Mouse (Mus musculus) layer of hippocampus, postnatal 10 days (tissue): ENCODE data around the gene Abca7. TPM values are rescaled to one million over a fixed set of nuclear protein-coding genes. Genes with fewer than 3 reads are reported as not detected.

Experiments
- DNase-seq, 2 experiments: peaks; one replicate each; pipeline ENCODE4 v3.0.0; 2021; ENCODE audit warnings: low spot score in 2 of 2
- total RNA-seq, 2 experiments: library from RNA; stranded (reverse); gene quantifications; 2 replicates each; pipeline ENCODE4 v1.2.3; 2021

Gene Abca7
- total RNA-seq, 2 experiments from 2014 or later: 9.3 to 10.3 TPM

- no peak for DNase-seq
These were observed 67.8 kb downstream of the Abca7 start for GRCm38 (mm10) chr10:80063877-80064650.

Other genes starting within 250 kb of the Abca7 start
- 10 to 100 TPM; 36.1 to 44.7 TPM for gene Polrmt, start 249.9 kb upstream of the Abca7 start, total RNA-seq
- gene Fgf22, start 241.4 kb upstream of the Abca7 start, total RNA-seq: 1 to 10 TPM; 1.2 to 1.7 TPM
- 10 to 100 TPM; 90.8 to 97.7 TPM for gene Rnf126, start 229.5 kb upstream of the Abca7 start, total RNA-seq
- gene Fstl3, start 219.2 kb upstream of the Abca7 start, total RNA-seq: 1 to 10 TPM; 1.3 to 1.5 TPM
- gene Prss57, start 205.5 kb upstream of the Abca7 start, total RNA-seq: under 1 TPM; 0.21 to 0.31 TPM
- gene Palm, start 202.9 kb upstream of the Abca7 start, total RNA-seq: 100 to 1,000 TPM; 392 to 395 TPM
- under 1 TPM; 0.33 to 0.78 TPM for gene Misp, start 175.5 kb upstream of the Abca7 start, total RNA-seq
- gene Ptbp1, start 142.1 kb upstream of the Abca7 start, total RNA-seq: 10 to 100 TPM; 63.8 to 66.5 TPM
- gene Prtn3, start 122.0 kb upstream of the Abca7 start, total RNA-seq: 1 to 10 TPM; 3.6 to 3.7 TPM
- gene Plppr3, start 121.9 kb upstream of the Abca7 start, total RNA-seq: 100 to 1,000 TPM; 113 TPM
- not detected for gene Elane, start 110.2 kb upstream of the Abca7 start, total RNA-seq
- gene Cfd, start 105.6 kb upstream of the Abca7 start, total RNA-seq: not detected
- gene Med16, start 87.6 kb upstream of the Abca7 start, total RNA-seq: 10 to 100 TPM; 55.7 to 56.2 TPM
- not detected for gene Gm26602, start 85.6 kb upstream of the Abca7 start, total RNA-seq
- gene Kiss1r, start 79.5 kb upstream of the Abca7 start, total RNA-seq: 1 to 10 TPM; 7.5 TPM
- 100 to 1,000 TPM; 380 to 386 TPM for gene R3hdm4, start 75.3 kb upstream of the Abca7 start, total RNA-seq
- 1 to 10 TPM; 5.5 to 8.4 TPM for gene Arid3a, start 69.5 kb upstream of the Abca7 start, total RNA-seq
- 10 to 100 TPM; 41.8 to 46.5 TPM for gene Wdr18, start 36.3 kb upstream of the Abca7 start, total RNA-seq
- gene Grin3b, start 25.8 kb upstream of the Abca7 start, total RNA-seq: under 1 TPM; 0.13 to 0.27 TPM
- gene Tmem259, start 12.2 kb upstream of the Abca7 start, total RNA-seq: 100 to 1,000 TPM; 137 to 139 TPM
- 10 to 100 TPM in 1 of 2 experiments, 1 to 10 TPM in 1; 8.2 to 10.3 TPM for gene Cnn2, start 7.9 kb upstream of the Abca7 start, total RNA-seq
- gene Arhgap45, start 20.2 kb downstream of the Abca7 start, total RNA-seq: 1 to 10 TPM; 3.3 to 3.8 TPM
- 10 to 100 TPM; 66.9 to 76.7 TPM for gene Polr2e, start 43.3 kb downstream of the Abca7 start, total RNA-seq
- gene Gpx4, start 50.7 kb downstream of the Abca7 start, total RNA-seq: 100 to 1,000 TPM; 408 to 448 TPM
- gene Sbno2, start 109.1 kb downstream of the Abca7 start, total RNA-seq: 10 to 100 TPM; 19.7 to 23.9 TPM
- 10 to 100 TPM; 77.1 to 88.3 TPM for gene Stk11, start 119.3 kb downstream of the Abca7 start, total RNA-seq
- gene Atp5d, start 142.1 kb downstream of the Abca7 start, total RNA-seq: 100 to 1,000 TPM; 385 to 392 TPM
- gene Cbarp, start 144.3 kb downstream of the Abca7 start, total RNA-seq: 100 to 1,000 TPM; 360 to 374 TPM
- 100 to 1,000 TPM; 112 to 128 TPM for gene Midn, start 151.8 kb downstream of the Abca7 start, total RNA-seq
- gene Cirbp, start 169.5 kb downstream of the Abca7 start, total RNA-seq: 100 to 1,000 TPM; 154 to 175 TPM
- gene 1600002K03Rik, start 176.4 kb downstream of the Abca7 start, total RNA-seq: 1 to 10 TPM; 4.3 to 6.7 TPM
- 10 to 100 TPM; 16.8 to 19.8 TPM for gene Efna2, start 183.0 kb downstream of the Abca7 start, total RNA-seq
- gene Mum1, start 229.9 kb downstream of the Abca7 start, total RNA-seq: 10 to 100 TPM; 40.3 to 46.6 TPM